9 mouse cellular contexts compared by ENCODE assay signal in the genomic region with DNA sequence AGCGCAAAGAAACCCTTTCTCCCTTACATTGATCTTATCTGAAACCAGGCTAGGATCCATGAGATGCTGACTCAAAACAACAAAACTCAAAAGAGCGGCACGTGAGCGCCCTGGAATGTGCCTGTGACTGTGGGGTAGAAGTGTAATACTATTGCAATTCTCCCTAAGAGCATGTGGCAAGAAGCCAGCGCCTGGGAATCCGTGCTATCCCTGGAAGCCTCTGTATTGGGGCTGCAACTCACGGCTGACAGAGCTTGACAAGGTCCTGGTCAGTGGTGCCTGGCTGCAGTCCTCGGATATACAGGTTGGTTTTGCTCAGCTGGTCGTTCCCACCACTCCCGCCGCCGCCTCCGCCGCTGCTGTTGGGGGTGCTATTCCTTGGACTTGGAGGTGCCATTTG. TPM values are rescaled to one million over a fixed set of nuclear protein-coding genes. Genes with fewer than 3 reads are reported as not detected.
DNase-seq lines count a peak whose midpoint lies in the region; ATAC-seq and TF ChIP-seq lines count a peak whose summit lies in the region.
"Had no signal": no experiment of that assay in that cellular context is flagged by ENCODE, and none has a peak within 500 bp of the region (broad histone marks: within the 10 kb centered on the region; RNA-seq: fewer than 3 reads in every experiment).

No protein-coding gene starts in this region.

- H3K4me3 ChIP-seq in embryonic fibroblast, embryonic 13.5 days (ENCODE audit: insufficient read depth, low read length): no peak overlapping the region
- H3K4me3 ChIP-seq: megakaryocyte, embryonic 14.5 days had no signal

- peak; percentile 72 for ATAC-seq in Patski
- ATAC-seq in granulocyte monocyte progenitor cell, adult 5-6 weeks (replicated peaks; ENCODE audit: poor library complexity, severe bottlenecking): no peak

- no peaks in the 10 kb centered on the region for H3K27me3 ChIP-seq in Patski
- H3K27me3 ChIP-seq: megakaryocyte, embryonic 14.5 days had no signal

- H3K4me1 ChIP-seq in embryonic fibroblast, embryonic 13.5 days (ENCODE audit: control insufficient read depth, insufficient read depth, low read length): peaks cover 12% of the 10 kb centered on the region; the same call in 1 of the 2 replicates

- in situ Hi-C loops in Patski (cut with MboI; ENCODE audit: low pct_unique_long_range_greater_than_20kb): no loop called here

- peak; percentile 72 for DNase-seq in Patski (ENCODE audit: low read depth, low spot score)
- DNase-seq in heart, postnatal 14 days: peak; percentile 73 to 81
- DNase-seq in lung, postnatal 14 days: peak; percentile 78
- no peak for DNase-seq in layer of hippocampus, adult 9-11 months
- no peak for DNase-seq in spleen, postnatal 10 days (ENCODE audit: low spot score in 2 of 2)
- DNase-seq in frontal cortex, adult 2 months (ENCODE audit: extremely low spot score in 1 of 2, low spot score in 1 of 2): no peak

- peak overlapping the region; percentile 82 for H3K27ac ChIP-seq in embryonic fibroblast, embryonic 13.5 days (ENCODE audit: insufficient read depth, low read length)

- CTCF ChIA-PET in Patski (lab: Charles Lee): interaction anchor here (0.9 to 2.6 kb wide), 3 partner anchors 9 to 34 kb away, joined by 3 to 14 read pairs (median 5); partner anchors contain the start of gene Rbms2

- no peak for TF ChIP-seq CTCF in Patski (IDR thresholded peaks at IDR 0.05)
- no peak for TF ChIP-seq CTCF in embryonic fibroblast, embryonic 13.5 days (IDR thresholded peaks at IDR 0.05; ENCODE audit: borderline replicate concordance, insufficient read depth, low read length)

- TF ChIP-seq POLR2A in embryonic fibroblast, embryonic 13.5 days (IDR thresholded peaks at IDR 0.05; ENCODE audit: low read depth, low read length): no peak

- intact Hi-C loops in heart, postnatal 14 days (cut with DNase I): no loop called here

- POLR2A ChIA-PET in Patski (lab: Charles Lee): interaction anchor here (1.5 kb wide), 1 partner anchor 25 kb away, joined by 5 read pairs; no protein-coding TSS in a partner anchor

RNA-seq across cellular contexts. Expression of gene Rbms2, which starts 29.2 kb away (rescaled TPM):
- polyA plus RNA-seq in Patski (2021): 74.2 TPM
- 167 and 198 TPM in 2 replicates for polyA plus RNA-seq in embryonic fibroblast, embryonic 13.5 days (2011; ENCODE audit: insufficient read length, low read depth, missing spikeins)
- 10 to 100 TPM; 79.3 to 82.2 TPM for total RNA-seq in heart, postnatal 14 days (2021)
- 19.1 and 20.1 TPM in 2 replicates for polyA plus RNA-seq in frontal cortex, adult 2 months (2012; rRNA removed)
- total RNA-seq in granulocyte monocyte progenitor cell, adult 5-6 weeks (2014; fragmentation: Nextera tagmentation): 14.3 and 20.5 TPM in 2 replicates
- 1.8 and 2.1 TPM in 2 replicates for total RNA-seq in granulocyte monocyte progenitor cell, adult 5-6 weeks (2017)

RNA-seq across cellular contexts. Expression of gene Gls2, which starts 43.3 kb away (rescaled TPM):
- polyA plus RNA-seq in Patski (2021): 1.6 TPM
- polyA plus RNA-seq in embryonic fibroblast, embryonic 13.5 days (2011; ENCODE audit: insufficient read length, low read depth, missing spikeins): 1.1 and 1.2 TPM in 2 replicates
- total RNA-seq in heart, postnatal 14 days (2021): under 1 TPM; 0.60 to 0.90 TPM
- polyA plus RNA-seq in frontal cortex, adult 2 months (2012; rRNA removed): 37.6 and 39.4 TPM in 2 replicates
- total RNA-seq in granulocyte monocyte progenitor cell, adult 5-6 weeks (2014; fragmentation: Nextera tagmentation): not detected in 2 replicates
- total RNA-seq in granulocyte monocyte progenitor cell, adult 5-6 weeks (2017): not detected in 2 replicates

RNA-seq across cellular contexts. Expression of gene Baz2a, which starts 59.6 kb away (rescaled TPM):
- 45.8 TPM for polyA plus RNA-seq in Patski (2021)
- 32.4 and 36.8 TPM in 2 replicates for polyA plus RNA-seq in embryonic fibroblast, embryonic 13.5 days (2011; ENCODE audit: insufficient read length, low read depth, missing spikeins)
- total RNA-seq in heart, postnatal 14 days (2021): 10 to 100 TPM; 27.2 to 27.4 TPM
- polyA plus RNA-seq in frontal cortex, adult 2 months (2012; rRNA removed): 36.0 TPM in 2 replicates
- total RNA-seq in granulocyte monocyte progenitor cell, adult 5-6 weeks (2014; fragmentation: Nextera tagmentation): 54.8 and 64.2 TPM in 2 replicates
- 15.0 and 17.2 TPM in 2 replicates for total RNA-seq in granulocyte monocyte progenitor cell, adult 5-6 weeks (2017)

Comparison
In these comparisons a context has a peak if more than half of its experiments do, and no peak if none do; other contexts are left out.
1. DNase-seq: peak in Patski (single experiment), heart, postnatal 14 days (2 of 2) and lung, postnatal 14 days (single experiment); none in layer of hippocampus, adult 9-11 months (single experiment), spleen, postnatal 10 days (0 of 2) and frontal cortex, adult 2 months (0 of 2).
2. RNA of gene Gls2, which starts 43.3 kb away (polyA plus RNA-seq): 37.6 to 39.4 TPM in frontal cortex, adult 2 months; 1.6 TPM in Patski (single experiment) and 1.1 to 1.2 TPM in embryonic fibroblast, embryonic 13.5 days; every median in the first group is over 10 times any median in the second.